Mouse (Mus musculus) central nervous system, embryonic 14 days (tissue): ENCODE measurements around the gene G6pdx. TPM values are rescaled to one million over a fixed set of nuclear protein-coding genes. Genes with fewer than 3 reads are reported as not detected.

Experiments
- polyA plus RNA-seq: library from polyadenylated mRNA; depleted of rRNA; stranded (reverse); fragments of >200 nt; gene quantifications from 2 replicates; pipeline ENCODE4 v1.2.3, GENCODE M21; 2012; rRNA removed

G6pdx gene
- polyA plus RNA-seq: 44.7 and 48.8 TPM in 2 replicates

DNA sequence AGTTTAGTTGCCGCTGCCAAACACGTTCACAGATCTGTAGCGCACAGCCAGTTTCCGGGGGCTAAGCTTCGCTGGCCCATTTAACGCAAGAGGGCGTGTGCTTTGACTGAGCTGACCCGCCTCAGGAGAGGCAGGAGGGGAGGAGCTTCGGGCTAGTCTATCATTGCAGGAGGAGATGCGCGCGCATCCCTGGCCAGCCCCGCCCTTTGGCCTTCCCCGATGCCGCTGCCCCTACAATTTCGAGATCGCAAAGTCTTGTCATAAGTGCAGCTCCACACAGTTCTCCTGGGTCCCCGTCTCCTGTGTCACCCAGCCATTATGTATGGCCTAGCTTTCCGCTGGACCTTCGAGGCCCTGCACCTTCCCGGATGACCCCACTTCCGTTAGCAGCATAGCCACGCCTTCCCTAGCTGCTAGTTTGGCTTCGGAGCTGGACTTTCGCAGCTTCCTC, at the start of gene G6pdx:
G6pdx (minus strand) TSS at position 369 of the 451 bp plus-strand sequence.

DNA sequence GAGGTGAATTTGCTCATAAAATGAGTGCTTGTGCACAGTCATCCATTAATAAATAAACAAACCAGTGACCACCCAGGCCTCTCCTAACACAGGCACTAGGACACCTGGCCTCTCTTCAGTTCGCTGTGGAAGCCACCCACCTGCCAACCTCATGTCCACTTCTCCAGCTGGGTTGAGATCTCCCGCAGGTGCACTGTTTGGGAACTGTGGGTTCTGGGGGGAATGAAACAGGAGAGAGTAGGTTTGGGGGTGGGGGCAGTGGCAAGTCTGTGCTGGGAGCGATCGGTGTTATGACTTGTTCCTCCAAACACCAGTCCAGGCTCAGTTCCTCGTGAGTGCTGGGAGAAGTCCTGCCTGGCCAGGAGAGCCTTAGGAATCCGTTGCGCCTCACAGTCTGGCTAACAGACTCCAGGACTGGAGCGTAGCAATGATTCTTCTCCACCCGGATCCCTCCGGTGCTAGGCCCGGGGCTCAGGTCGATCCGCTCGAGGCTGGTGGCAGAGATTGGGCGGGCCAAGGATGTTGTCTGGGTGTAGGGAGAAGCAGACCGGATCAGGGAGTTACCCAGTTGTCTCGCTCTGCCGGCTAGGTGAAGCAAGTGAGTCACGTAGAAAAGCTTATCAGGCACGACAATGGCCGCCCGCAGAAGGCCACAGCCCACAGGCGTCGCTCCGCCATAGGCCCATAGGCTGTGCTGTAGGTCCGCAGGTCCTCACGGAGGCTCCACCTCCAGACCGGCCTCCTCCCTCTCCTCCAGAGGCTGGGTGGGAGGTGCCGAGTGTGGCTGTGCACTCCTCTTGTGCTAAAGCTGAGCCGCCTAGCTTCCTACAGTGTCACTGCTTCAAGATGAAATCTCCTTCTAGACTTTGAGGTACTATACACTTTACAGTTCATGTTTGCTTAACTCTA, 36.2 kb downstream of the G6pdx start, which contains the start of the genes Fam3a and Ikbkg:
Fam3a (minus strand) TSS at position 738 of the 909 bp plus-strand sequence.
Ikbkg (plus strand) TSS at position 756 of the 909 bp plus-strand sequence.

DNA sequence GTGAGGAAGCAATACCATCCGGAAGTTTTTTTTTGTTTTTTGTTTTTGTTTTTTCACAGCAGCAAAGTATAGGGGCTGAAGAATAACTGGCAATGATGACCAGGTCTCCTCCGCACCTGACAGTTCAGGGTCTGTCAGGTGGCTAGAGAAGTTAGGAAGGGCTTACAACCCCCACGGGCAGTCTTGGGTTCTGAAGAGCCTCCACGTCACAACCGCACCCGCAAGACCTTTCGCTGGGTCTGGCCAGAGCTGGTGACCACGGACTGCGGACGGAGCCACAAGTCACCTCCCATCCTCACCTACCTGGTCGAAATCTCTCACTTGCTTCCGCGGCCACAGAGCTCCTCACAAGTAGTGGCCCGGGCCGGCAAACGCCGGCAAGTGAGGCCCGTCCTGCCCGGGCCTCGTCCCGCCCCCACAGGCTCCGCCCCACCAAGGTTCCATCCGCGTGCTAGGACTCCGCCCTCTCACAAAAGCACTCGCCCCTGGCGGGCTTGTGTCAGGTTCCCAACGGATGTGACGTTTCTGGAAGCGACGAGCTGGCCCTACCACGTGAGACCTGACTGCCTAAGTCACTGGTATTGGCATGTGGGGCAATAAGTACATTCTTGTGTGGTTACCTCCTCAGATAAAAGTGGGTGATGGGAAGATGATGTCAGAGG, 56.0 kb downstream of the G6pdx start, which contains the start of the genes Ubl4a and Slc10a3:
Ubl4a (minus strand) TSS at position 331 of the 662 bp plus-strand sequence.
Slc10a3 (minus strand) TSS at position 462 of the 662 bp plus-strand sequence.

Other genes starting within 250 kb of the G6pdx start
- 442 and 468 TPM in 2 replicates for gene Flna, start 179.4 kb downstream of the G6pdx start, polyA plus RNA-seq
- gene Emd, start 174.5 kb downstream of the G6pdx start, polyA plus RNA-seq: 87.2 and 92.3 TPM in 2 replicates
- 1,398 and 1,478 TPM in 2 replicates for gene Rpl10, start 158.4 kb downstream of the G6pdx start, polyA plus RNA-seq
- gene Taz, start 147.3 kb downstream of the G6pdx start, polyA plus RNA-seq: 94.8 and 95.4 TPM in 2 replicates
- gene Dnase1l1, start 146.9 kb downstream of the G6pdx start, polyA plus RNA-seq: 5.3 and 7.1 TPM in 2 replicates
- gene Atp6ap1, start 132.1 kb downstream of the G6pdx start, polyA plus RNA-seq: 262 and 275 TPM in 2 replicates
- gene Gdi1, start 124.2 kb downstream of the G6pdx start, polyA plus RNA-seq: 1,288 and 1,327 TPM in 2 replicates
- gene Fam50a, start 116.2 kb downstream of the G6pdx start, polyA plus RNA-seq: 48.8 and 49.0 TPM in 2 replicates
- gene Plxna3, start 100.1 kb downstream of the G6pdx start, polyA plus RNA-seq: 261 and 268 TPM in 2 replicates
- gene Lage3, start 75.6 kb downstream of the G6pdx start, polyA plus RNA-seq: 87.3 and 99.6 TPM in 2 replicates
- 56.7 and 57.7 TPM in 2 replicates for gene Ubl4a, start 56.0 kb downstream of the G6pdx start, polyA plus RNA-seq
- gene Slc10a3, start 55.8 kb downstream of the G6pdx start, polyA plus RNA-seq: 5.7 and 7.1 TPM in 2 replicates
- gene Fam3a, start 35.9 kb downstream of the G6pdx start, polyA plus RNA-seq: 36.2 and 39.6 TPM in 2 replicates
- gene Ikbkg, start 35.9 kb downstream of the G6pdx start, polyA plus RNA-seq: 18.0 and 19.5 TPM in 2 replicates
- 0.12 TPM in 1 of 2 replicates, not detected in the other for gene Gm6880, start 52.2 kb upstream of the G6pdx start, polyA plus RNA-seq
- gene Olfr1326-ps1, start 145.7 kb upstream of the G6pdx start, polyA plus RNA-seq: not detected in 2 replicates
- not detected in 2 replicates for gene Olfr1325, start 163.5 kb upstream of the G6pdx start, polyA plus RNA-seq
- 0.10 and 0.14 TPM in 2 replicates for gene Gm5640, start 216.4 kb upstream of the G6pdx start, polyA plus RNA-seq